In genomic region chr12:85094010-85094409, GRCm38 (mm10) we compare ENCODE assay signal across 9 mouse cellular contexts. TPM values are rescaled to one million over a fixed set of nuclear protein-coding genes. Genes with fewer than 3 reads are reported as not detected.
DNase-seq lines count a peak whose midpoint lies in the region; ATAC-seq lines count a peak whose summit lies in the region.
"Had no signal": no experiment of that assay in that cellular context is flagged by ENCODE, and none has a peak within 500 bp of the region (broad histone marks: within the 10 kb centered on the region; RNA-seq: fewer than 3 reads in every experiment).

No protein-coding gene starts in this region.

- no peak overlapping the region for H3K4me3 ChIP-seq in midbrain, embryonic 10.5 days
- H3K4me3 ChIP-seq in midbrain, embryonic 14.5 days (replicated peaks; ENCODE audit: low read depth, low read length): no peak overlapping the region
- H3K4me3 ChIP-seq: liver, embryonic 15.5 days had no signal

- DNase-seq in midbrain, embryonic 10.5 days (ENCODE audit: low spot score): peak; percentile 33
- no peak for DNase-seq in midbrain, embryonic 14.5 days
- peak; percentile 30 to 53 for DNase-seq in adrenal gland, postnatal 36 days
- DNase-seq in gastrocnemius, postnatal 4 days (ENCODE audit: low spot score in 2 of 2): peak; percentile 40 to 65
- peak; percentile 82 for DNase-seq in kidney, postnatal 10 days
- peak; percentile 55 for DNase-seq in lung, postnatal 14 days
- DNase-seq in c-Kit-positive CD71-positive TER-119-positive erythroid progenitor cells, embryonic 14.5 days (ENCODE audit: low spot score): no peak
- no peak for DNase-seq in thymus, postnatal 14 days

- H3K4me1 ChIP-seq in midbrain, embryonic 10.5 days: peaks cover 8% of the 10 kb centered on the region
- no peaks in the 10 kb centered on the region for H3K4me1 ChIP-seq in midbrain, embryonic 14.5 days (ENCODE audit: control insufficient read depth, insufficient read depth, low read length)

- no peak for ATAC-seq in midbrain, embryonic 14.5 days (ENCODE audit: low FRiP score, low TSS enrichment)

- whole genome bisulfite sequencing in midbrain, embryonic 10.5 days: 44% methylated on average over 14 of the region's 14 CpGs
- WGBS in midbrain, embryonic 14.5 days: 43% methylated on average over 14 of the region's 14 CpGs

- no peak overlapping the region for H3K4me2 ChIP-seq in midbrain, embryonic 14.5 days (ENCODE audit: low read length)
- H3K4me2 ChIP-seq: liver, embryonic 15.5 days had no signal

- no peak overlapping the region for H3K27ac ChIP-seq in midbrain, embryonic 10.5 days (replicated peaks)
- no peak overlapping the region for H3K27ac ChIP-seq in midbrain, embryonic 14.5 days (replicated peaks; ENCODE audit: low read depth, low read length)
- H3K27ac ChIP-seq: liver, embryonic 15.5 days had no signal

- H3K9me3 ChIP-seq in midbrain, embryonic 10.5 days (replicated peaks): peaks cover 1% of the 10 kb centered on the region; the same call in 1 of the 2 replicates
- no peaks in the 10 kb centered on the region for H3K9me3 ChIP-seq in midbrain, embryonic 14.5 days (ENCODE audit: control insufficient read depth, low read length)
- H3K9me3 ChIP-seq: liver, embryonic 15.5 days had no signal

- no peaks in the 10 kb centered on the region for H3K27me3 ChIP-seq in midbrain, embryonic 10.5 days (ENCODE audit: low read depth, poor library complexity, severe bottlenecking)
- no peaks in the 10 kb centered on the region for H3K27me3 ChIP-seq in midbrain, embryonic 14.5 days (ENCODE audit: control insufficient read depth, insufficient read depth, low read length)
- H3K27me3 ChIP-seq: liver, embryonic 15.5 days had no signal

- peaks cover 9% of the 10 kb centered on the region for H3K36me3 ChIP-seq in midbrain, embryonic 10.5 days
- peaks cover 5% of the 10 kb centered on the region; the same call in 1 of the 2 replicates for H3K36me3 ChIP-seq in midbrain, embryonic 14.5 days (ENCODE audit: control insufficient read depth, insufficient read depth, low read length)

- no peak overlapping the region for H3K9ac ChIP-seq in midbrain, embryonic 14.5 days (replicated peaks; ENCODE audit: low read length)
- H3K9ac ChIP-seq: liver, embryonic 15.5 days had no signal

RNA-seq across cellular contexts. Expression of gene Prox2, which starts 16.5 kb away (rescaled TPM):
- 2.3 and 3.5 TPM in 2 replicates for polyA plus RNA-seq in midbrain, embryonic 10.5 days (2016; fragmentation: Nextera tagmentation; extraction: Ambion mirVana)
- 1.7 and 2.1 TPM in 2 replicates for polyA plus RNA-seq in midbrain, embryonic 14.5 days (2014; fragmentation: Nextera tagmentation; extraction: Ambion mirVana)
- total RNA-seq in adrenal gland, postnatal 36 days (2021): 1 to 10 TPM; 2.5 to 4.9 TPM
- 1 to 10 TPM; 3.2 to 4.7 TPM for total RNA-seq in gastrocnemius, postnatal 4 days (2021)

RNA-seq across cellular contexts. Expression of gene Dlst, which starts 16.6 kb away (rescaled TPM):
- polyA plus RNA-seq in midbrain, embryonic 10.5 days (2016; fragmentation: Nextera tagmentation; extraction: Ambion mirVana): 110 and 111 TPM in 2 replicates
- polyA plus RNA-seq in midbrain, embryonic 14.5 days (2014; fragmentation: Nextera tagmentation; extraction: Ambion mirVana): 67.9 and 98.0 TPM in 2 replicates
- total RNA-seq in adrenal gland, postnatal 36 days (2021): 100 to 1,000 TPM; 348 to 363 TPM
- 100 to 1,000 TPM; 248 to 258 TPM for total RNA-seq in gastrocnemius, postnatal 4 days (2021)

RNA-seq across cellular contexts. Expression of gene Rps6kl1, which starts 57.1 kb away (rescaled TPM):
- 1.7 and 2.6 TPM in 2 replicates for polyA plus RNA-seq in midbrain, embryonic 10.5 days (2016; fragmentation: Nextera tagmentation; extraction: Ambion mirVana)
- polyA plus RNA-seq in midbrain, embryonic 14.5 days (2014; fragmentation: Nextera tagmentation; extraction: Ambion mirVana): 22.2 and 27.1 TPM in 2 replicates
- total RNA-seq in adrenal gland, postnatal 36 days (2021): under 1 TPM; 0.46 to 0.50 TPM
- total RNA-seq in gastrocnemius, postnatal 4 days (2021): under 1 TPM; 0.47 to 0.49 TPM

Comparison
In these comparisons a context has a peak if more than half of its experiments do, and no peak if none do; other contexts are left out.
1. DNase-seq: peak in midbrain, embryonic 10.5 days (single experiment), adrenal gland, postnatal 36 days (2 of 2), gastrocnemius, postnatal 4 days (2 of 2), kidney, postnatal 10 days (single experiment) and lung, postnatal 14 days (single experiment); none in midbrain, embryonic 14.5 days (single experiment), c-Kit-positive CD71-positive TER-119-positive erythroid progenitor cells, embryonic 14.5 days (single experiment) and thymus, postnatal 14 days (single experiment).